Mouse (Mus musculus) myocyte (in vitro differentiated cells): ENCODE data around the gene Lst1. TPM values are rescaled to one million over a fixed set of nuclear protein-coding genes. Genes with fewer than 3 reads are reported as not detected.

Experiments
- H3K27me3 ChIP-seq: one replicate; pipeline ENCODE4 v1.6.1; 2011; ENCODE audit not compliant: control insufficient read depth, insufficient read depth, insufficient read length
- H3K36me3 ChIP-seq: one replicate; pipeline ENCODE4 v1.6.1; 2011; ENCODE audit not compliant: control insufficient read depth, insufficient read depth
- H3K4me2 ChIP-seq: one replicate; pipeline ENCODE4 v1.6.1; 2011; ENCODE audit warnings: low read depth, control low read depth
- H3K4me3 ChIP-seq: one replicate; pipeline ENCODE4 v1.5.1; 2011; ENCODE audit warnings: mild to moderate bottlenecking, control low read depth, moderate library complexity
- H3K79me2 ChIP-seq: one replicate; pipeline ENCODE4 v1.6.1; 2011; ENCODE audit not compliant: control insufficient read depth, insufficient read depth
- H3ac ChIP-seq: one replicate; pipeline ENCODE4 v1.6.1; 2011; ENCODE audit not compliant: control insufficient read depth, insufficient read length
- CEBPB ChIP-seq: IDR thresholded peaks from 2 replicates; pipeline ENCODE4 v1.6.1; 2011; ENCODE audit warnings: mild to moderate bottlenecking, moderate library complexity; ENCODE audit not compliant: poor library complexity, insufficient read depth, severe bottlenecking
- E2F4 ChIP-seq: IDR thresholded peaks from one replicate; pipeline ENCODE4 v1.6.1; 2011; ENCODE audit warnings: mild to moderate bottlenecking, control low read depth, moderate library complexity; ENCODE audit not compliant: insufficient read depth
- MAX ChIP-seq: IDR thresholded peaks from one replicate; pipeline ENCODE4 v1.6.1; 2011; ENCODE audit warnings: low read depth, mild to moderate bottlenecking, control low read depth
- MYOD1 ChIP-seq, 3 experiments: IDR thresholded peaks; one replicate each; pipeline ENCODE4 v1.6.1; 2011; ENCODE audit warnings: control low read depth in 2 of 3, low read depth in 2 of 3, mild to moderate bottlenecking in 2 of 3, moderate library complexity in 1 of 3; ENCODE audit not compliant: insufficient read length in 2 of 3, control insufficient read depth in 1 of 3
- MYOG ChIP-seq, 3 experiments: IDR thresholded peaks; one replicate each; pipeline ENCODE4 v1.6.1; 2011; ENCODE audit warnings: control low read depth in 2 of 3, low read depth in 2 of 3, mild to moderate bottlenecking in 2 of 3; ENCODE audit not compliant: insufficient read length in 2 of 3, control insufficient read depth in 1 of 3, insufficient read depth in 1 of 3
- POLR2A ChIP-seq: IDR thresholded peaks from one replicate; pipeline ENCODE4 v1.6.1; 2011; ENCODE audit warnings: low read depth, mild to moderate bottlenecking, control low read depth, moderate library complexity; ENCODE audit not compliant: insufficient read length
- POLR2AphosphoS2 ChIP-seq: IDR thresholded peaks from one replicate; pipeline ENCODE4 v1.6.1; 2011; ENCODE audit warnings: low read depth, control low read depth; ENCODE audit not compliant: insufficient read length
- REST ChIP-seq: IDR thresholded peaks from one replicate; pipeline ENCODE4 v1.6.1; 2011; ENCODE audit warnings: mild to moderate bottlenecking, control low read depth, moderate library complexity; ENCODE audit not compliant: insufficient read depth, insufficient read length
- SRF ChIP-seq: IDR thresholded peaks from one replicate; pipeline ENCODE4 v1.6.1; 2011; ENCODE audit warnings: low read depth; ENCODE audit not compliant: control insufficient read depth, insufficient read length
- TCF12 ChIP-seq: IDR thresholded peaks from one replicate; pipeline ENCODE4 v1.6.1; 2011; ENCODE audit warnings: mild to moderate bottlenecking, control low read depth; ENCODE audit not compliant: poor library complexity, insufficient read depth, severe bottlenecking
- TCF3 ChIP-seq: IDR thresholded peaks from one replicate; pipeline ENCODE4 v1.6.1; 2011; ENCODE audit warnings: low read depth, control low read depth; ENCODE audit not compliant: insufficient read length
- USF1 ChIP-seq: IDR thresholded peaks from one replicate; pipeline ENCODE4 v1.6.1; 2011; ENCODE audit warnings: low read depth, mild to moderate bottlenecking, control low read depth, moderate library complexity
- polyA plus RNA-seq: library from polyadenylated mRNA; unstranded; fragments of >200 nt; fragmentation: generic; extraction: Trizol; gene quantifications from one replicate; pipeline ENCODE4 v1.2.1, GENCODE M21; 2012; ENCODE audit warnings: missing spikeins

Lst1 gene
- polyA plus RNA-seq, 1 experiment: 4.3 TPM

DNA sequence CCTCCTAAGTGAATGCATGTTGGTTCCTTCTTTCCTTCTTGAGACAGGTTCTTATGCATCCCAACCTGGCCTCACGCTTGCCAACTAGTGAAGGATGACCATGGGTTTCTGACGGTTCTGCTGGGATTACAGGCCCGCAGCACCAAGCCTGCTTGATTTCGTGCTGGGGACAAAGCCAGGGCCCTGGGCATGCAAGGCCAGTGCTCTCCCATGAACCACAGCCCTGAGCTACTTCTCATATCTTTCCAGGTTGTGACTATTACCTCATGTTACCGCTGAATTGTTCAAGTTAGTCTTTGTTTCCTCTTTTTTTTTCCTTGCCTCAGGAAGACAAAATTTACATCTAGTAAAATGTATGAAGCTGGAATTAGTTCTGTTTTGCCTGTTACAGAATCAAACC, 4.7 kb upstream of the Lst1 start:
- Histone ChIP-seq H3K79me2 (no peaks in the 10 kb centered on the region), H3K36me3 (no peaks in the 10 kb centered on the region), H3ac (no peak overlapping the region), H3K4me3 (no peak overlapping the region), H3K27me3 (no peaks in the 10 kb centered on the region), H3K4me2 (no peak overlapping the region)
- TF ChIP-seq MAX (no peak), E2F4 (no peak), TCF3 (no peak), SRF (no peak), POLR2AphosphoS2 (no peak), USF1 (no peak), REST (no peak), TCF12 (no peak), MYOD1 (IDR thresholded peaks at IDR 0.05; ENCODE audit: control insufficient read depth in 1 of 3, insufficient read length in 2 of 3, low read depth in 2 of 3) (no peak), POLR2A (no peak), CEBPB (no peak), MYOG (IDR thresholded peaks at IDR 0.05; ENCODE audit: control insufficient read depth in 1 of 3, insufficient read depth in 1 of 3, insufficient read length in 2 of 3, low read depth in 2 of 3) (no peak)

- no peaks in the 10 kb centered on the region for H3K79me2 ChIP-seq
- no peaks in the 10 kb centered on the region for H3K36me3 ChIP-seq
- no peaks in the 10 kb centered on the region for H3K27me3 ChIP-seq
- no peak overlapping the region for H3ac ChIP-seq
- no peak overlapping the region for H3K4me2 ChIP-seq
- TF ChIP-seq MYOD1 (IDR thresholded peaks at IDR 0.05; ENCODE audit: control insufficient read depth in 1 of 3, insufficient read length in 2 of 3, low read depth in 2 of 3): no peak
- TF ChIP-seq REST: no peak
- no peak for TF ChIP-seq MAX
- TF ChIP-seq CEBPB: no peak
- H3K4me3 ChIP-seq: no peak overlapping the region
Observed at GRCm38 (mm10) chr17:35191723-35192122, 3.5 kb upstream of the Lst1 start.

- TF ChIP-seq TCF12 (no peak), MAX (no peak), MYOG (IDR thresholded peaks at IDR 0.05; ENCODE audit: control insufficient read depth in 1 of 3, insufficient read depth in 1 of 3, insufficient read length in 2 of 3, low read depth in 2 of 3) (no peak), SRF (no peak), USF1 (no peak), TCF3 (no peak), E2F4 (no peak), REST (no peak), MYOD1 (IDR thresholded peaks at IDR 0.05; ENCODE audit: control insufficient read depth in 1 of 3, insufficient read length in 2 of 3, low read depth in 2 of 3) (no peak), CEBPB (no peak), POLR2A (no peak), POLR2AphosphoS2 (no peak)
- Histone ChIP-seq H3K27me3 (no peaks in the 10 kb centered on the region), H3ac (no peak overlapping the region), H3K36me3 (no peaks in the 10 kb centered on the region), H3K4me2 (no peak overlapping the region), H3K4me3 (no peak overlapping the region), H3K79me2 (no peaks in the 10 kb centered on the region)
Observed at GRCm38 (mm10) chr17:35190096-35190495, 1.9 kb upstream of the Lst1 start.

DNA sequence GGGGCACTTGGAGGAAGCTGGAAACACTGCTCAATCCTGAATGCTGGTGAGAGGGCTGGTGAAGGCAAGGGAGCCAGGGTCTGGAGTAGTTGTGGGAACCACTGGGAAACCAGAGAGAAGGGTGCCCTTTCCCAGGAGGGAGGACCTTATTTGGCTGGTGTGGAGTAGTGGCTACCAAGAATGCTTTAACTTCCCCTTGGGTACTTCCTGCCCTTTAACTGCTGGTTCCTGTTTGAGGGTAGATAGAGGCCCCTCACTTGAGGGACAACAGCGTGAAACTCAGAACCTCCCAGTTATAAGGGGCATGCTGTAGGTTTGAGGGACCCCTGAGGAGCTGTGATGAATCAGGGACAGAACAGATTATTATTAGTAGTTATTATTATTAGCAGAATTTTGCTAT, 947 bp upstream of the Lst1 start:
- Histone ChIP-seq H3K36me3 (no peaks in the 10 kb centered on the region), H3K4me3 (no peak overlapping the region), H3K27me3 (no peaks in the 10 kb centered on the region), H3K79me2 (no peaks in the 10 kb centered on the region), H3K4me2 (no peak overlapping the region), H3ac (no peak overlapping the region)
- TF ChIP-seq REST (no peak), SRF (no peak)

- H3K4me3 ChIP-seq: no peak overlapping the region
- no peaks in the 10 kb centered on the region for H3K36me3 ChIP-seq
- no peaks in the 10 kb centered on the region for H3K79me2 ChIP-seq
- no peaks in the 10 kb centered on the region for H3K27me3 ChIP-seq
- H3K4me2 ChIP-seq: no peak overlapping the region
- H3ac ChIP-seq: no peak overlapping the region
- TF ChIP-seq USF1 (no peak), MYOG (IDR thresholded peaks at IDR 0.05; ENCODE audit: control insufficient read depth in 1 of 3, insufficient read depth in 1 of 3, insufficient read length in 2 of 3, low read depth in 2 of 3) (no peak), MAX (no peak), E2F4 (no peak), CEBPB (no peak), REST (no peak), POLR2A (no peak), MYOD1 (IDR thresholded peaks at IDR 0.05; ENCODE audit: control insufficient read depth in 1 of 3, insufficient read length in 2 of 3, low read depth in 2 of 3) (no peak), TCF3 (no peak), POLR2AphosphoS2 (no peak), TCF12 (no peak), SRF (no peak)
Observed at GRCm38 (mm10) chr17:35187345-35187744, 894 bp downstream of the Lst1 start.
